Mouse (Mus musculus): ENCODE results near the gene Ulk1. TPM values are rescaled to one million over a fixed set of nuclear protein-coding genes. Genes with fewer than 3 reads are reported as not detected.

The Ulk1 gene
- polyA plus RNA-seq, 2 experiments from 2014 or later: 10.8 to 10.9 TPM

DNA sequence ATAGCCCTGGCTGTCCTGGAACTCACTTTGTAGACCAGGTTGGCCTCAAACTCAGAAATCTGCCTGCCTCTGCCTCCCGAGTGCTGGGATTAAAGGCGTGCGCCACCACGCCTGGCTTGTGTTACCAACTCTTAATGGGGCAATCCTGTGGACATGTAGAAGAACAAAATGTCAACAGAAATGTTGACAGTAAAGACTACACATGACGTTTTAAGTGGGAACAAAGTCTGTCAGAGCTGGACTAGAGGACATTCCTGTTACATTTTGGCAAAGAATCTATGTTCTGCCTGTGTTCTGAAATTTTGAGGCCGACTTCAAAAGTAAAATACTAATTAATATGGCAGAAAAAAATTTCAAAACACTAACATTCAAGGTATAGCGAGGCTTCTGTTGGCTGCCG lies 46.0 kb downstream of the Ulk1 start:
- no peak for ATAC-seq

GRCm38 (mm10) chr5:110745021-110745420 lies 64.9 kb downstream of the Ulk1 start:
- no peak for ATAC-seq

DNA sequence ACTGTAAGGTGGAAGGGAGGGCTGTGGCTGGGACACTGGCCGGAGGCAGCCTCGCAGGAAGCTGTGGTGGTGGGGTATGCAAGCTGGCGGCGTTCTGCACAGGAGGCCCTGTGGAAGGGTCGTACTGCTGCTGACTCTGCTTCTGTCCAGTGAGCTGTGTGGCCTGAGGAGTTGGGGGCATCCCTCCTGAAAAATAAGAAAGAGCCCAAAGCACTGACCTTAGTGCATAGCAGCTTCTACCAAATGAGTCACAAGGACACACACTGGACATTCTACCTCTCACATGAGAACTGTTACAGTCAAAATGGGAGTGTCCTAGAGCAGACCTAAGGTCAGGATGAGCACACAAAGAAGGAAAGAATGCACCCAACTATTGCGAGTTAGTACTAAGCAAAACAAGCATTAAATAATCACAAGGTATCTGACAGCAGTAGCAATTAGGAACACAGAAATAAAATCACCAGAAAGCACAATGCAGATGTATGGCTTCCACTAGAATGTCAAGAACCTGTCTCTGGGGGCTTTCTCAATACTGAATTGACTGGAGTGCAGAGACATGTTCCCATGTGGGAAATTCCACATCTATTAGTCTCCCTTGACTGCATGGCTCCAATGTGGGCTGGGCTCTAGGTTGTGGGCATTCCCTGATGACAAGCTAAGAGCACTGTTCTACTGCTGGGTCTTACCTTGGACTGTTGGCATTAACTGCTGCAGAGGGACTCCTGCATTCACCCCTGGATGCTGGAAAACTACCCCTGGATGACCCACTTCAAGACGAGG lies 70.2 kb downstream of the Ulk1 start:
- ATAC-seq: no peak

DNA sequence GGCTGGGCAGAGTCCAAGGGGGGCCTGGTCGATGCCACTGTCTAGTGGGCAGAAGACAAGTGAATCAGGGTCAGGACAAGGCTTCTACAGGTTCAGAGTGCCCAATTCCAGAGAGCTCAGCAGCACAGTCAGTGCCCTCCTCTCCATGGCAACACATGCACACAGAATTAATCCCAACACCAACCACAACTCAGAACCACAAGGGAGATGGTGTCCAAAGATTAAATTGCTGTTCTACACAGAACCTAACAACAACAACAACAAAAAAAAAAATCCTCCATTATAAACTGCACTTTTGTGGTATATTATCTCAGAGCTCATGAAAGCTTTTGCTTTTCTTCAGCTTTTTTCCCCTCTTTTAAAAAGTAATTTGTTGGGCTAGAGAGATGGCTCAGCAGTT lies 74.3 kb downstream of the Ulk1 start:
- no peak for ATAC-seq

Other genes with a start within 250 kb of the Ulk1 start
- 10 to 100 TPM; 38.9 to 43.6 TPM for gene Noc4l, start 156.7 kb downstream of the Ulk1 start, polyA plus RNA-seq (2017; shearing (Covaris generic))
- gene Ddx51, start 156.6 kb downstream of the Ulk1 start, polyA plus RNA-seq (2017; shearing (Covaris generic)): 1 to 10 TPM; 2.9 to 3.8 TPM
- 10 to 100 TPM; 51.5 to 75.1 TPM for gene Ep400, start 39.4 kb downstream of the Ulk1 start, polyA plus RNA-seq (2017; shearing (Covaris generic))
- 10 to 100 TPM; 22.0 to 33.8 TPM for gene Pus1, start 29.4 kb downstream of the Ulk1 start, polyA plus RNA-seq (2017; shearing (Covaris generic))
- 10 to 100 TPM; 54.5 to 54.9 TPM for gene Hscb, start 29.7 kb upstream of the Ulk1 start, polyA plus RNA-seq (2017; shearing (Covaris generic))
- 10 to 100 TPM in 1 of 2 experiments, 1 to 10 TPM in 1; 7.4 to 10.6 TPM for gene Chek2, start 29.9 kb upstream of the Ulk1 start, polyA plus RNA-seq (2017; shearing (Covaris generic))
- gene Ttc28, start 69.7 kb upstream of the Ulk1 start, polyA plus RNA-seq (2017; shearing (Covaris generic)): 1 to 10 TPM; 1.9 to 2.6 TPM

Data from activated CD4-positive, CD25-positive, alpha-beta regulatory T cell, adult 4 months (primary cell).